In the genomic region with DNA sequence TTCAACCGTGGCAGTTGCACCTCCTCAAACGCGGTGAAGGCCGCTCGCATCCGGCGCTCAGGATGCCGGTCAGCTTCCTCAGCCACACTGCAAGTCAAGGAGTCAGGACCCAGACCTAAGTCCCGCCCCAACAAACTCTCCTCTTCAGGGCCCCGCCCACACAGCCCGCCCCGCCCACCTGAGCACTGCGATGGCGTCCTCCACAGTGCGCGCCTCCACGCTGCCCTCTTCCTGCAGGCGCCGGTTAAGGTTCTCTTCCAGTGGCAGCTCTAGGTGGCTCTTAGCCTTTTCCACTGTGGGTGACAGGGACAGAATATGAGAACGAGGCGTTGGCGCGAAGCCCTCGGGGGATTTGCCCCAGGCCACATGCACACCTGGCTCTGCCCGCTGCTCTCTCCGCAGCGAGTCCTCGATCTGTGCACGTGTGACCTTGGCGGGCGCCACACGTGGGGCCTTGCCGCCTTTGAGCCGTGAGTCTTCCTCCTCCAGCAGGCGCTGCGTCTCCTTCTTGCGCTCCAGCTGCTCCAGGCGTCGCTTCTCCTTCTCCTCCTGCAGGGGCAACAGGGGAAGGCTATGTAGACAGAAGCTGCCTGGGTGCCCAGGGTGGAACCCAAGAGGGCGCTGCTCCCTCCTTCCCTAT, we compare ENCODE assay signal across 8 mouse cellular contexts. TPM values are rescaled to one million over a fixed set of nuclear protein-coding genes. Genes with fewer than 3 reads are reported as not detected.
A peak's percentile ranks its signal among the peaks of the same experiment; 100 is the strongest.
DNase-seq lines count a peak whose midpoint lies in the region; ATAC-seq and TF ChIP-seq lines count a peak whose summit lies in the region.

No protein-coding gene starts in this region.

- TF ChIP-seq POLR2A in bone marrow, adult 2 months (IDR thresholded peaks at IDR 0.05; ENCODE audit: borderline replicate concordance, control insufficient read depth, low read depth, low read length) = 0 out of 2 replicates have a peak, but pooled peaks have one; percentile 18

- WGBS in bone marrow, adult 2 months = 21% methylated on average over 40 of the region's 40 CpGs

- 0 out of 2 replicates have a peak overlapping the region, but pooled peaks have one; percentile 9 for H3K27ac ChIP-seq in bone marrow, adult 2 months (ENCODE audit: control insufficient read depth, insufficient read depth, low read depth, low read length, poor library complexity)

- ATAC-seq in megakaryocyte-erythroid progenitor cell, adult 5-6 weeks (replicated peaks; ENCODE audit: low FRiP score, low TSS enrichment, poor library complexity, severe bottlenecking) = peak; percentile 28

- H3K27me3 ChIP-seq in splenic B cell, adult 2 months (ENCODE audit: control insufficient read depth, insufficient read depth, low read length, poor library complexity, severe bottlenecking) = no peaks in the 10 kb centered on the region

- H3K4me3 ChIP-seq in bone marrow, adult 2 months (replicated peaks; ENCODE audit: control insufficient read depth, low read depth, low read length) = no peak overlapping the region

- DNase-seq in ES-CJ7 (ENCODE audit: low read depth, low spot score) (peak; percentile 92), adipocyte (ENCODE audit: low spot score) (no peak)
- peak; percentile 56 for DNase-seq in forelimb bud, embryonic 11.5 days (ENCODE audit: low read depth, low spot score)
- DNase-seq in kidney, postnatal 4 days = peak; percentile 86 to 92
- DNase-seq in splenic B cell, adult 2 months (ENCODE audit: low read depth, low spot score) = peak; percentile 82
- DNase-seq in right cerebral cortex, adult 2 months (ENCODE audit: low spot score in 2 of 2) = no peak

- no peak for TF ChIP-seq CTCF in bone marrow, adult 2 months (IDR thresholded peaks at IDR 0.05; ENCODE audit: control insufficient read depth, insufficient read depth, low read length)

- peaks cover 5% of the 10 kb centered on the region for H3K4me1 ChIP-seq in bone marrow, adult 2 months (ENCODE audit: control insufficient read depth, insufficient read depth, low read length)

- H3K36me3 ChIP-seq in splenic B cell, adult 2 months (ENCODE audit: control insufficient read depth, insufficient read depth, low read length, poor library complexity, severe bottlenecking) = no peaks in the 10 kb centered on the region

RNA-seq across cellular contexts. Expression of a gene that starts 5.1 kb away (rescaled TPM):
- 27.6 and 41.7 TPM in 2 replicates for polyA plus RNA-seq in bone marrow, adult 2 months (2011; ENCODE audit: insufficient read depth, insufficient read length, low replicate concordance, missing spikeins)
- 28.5 and 47.9 TPM in 2 replicates for total RNA-seq in megakaryocyte-erythroid progenitor cell, adult 5-6 weeks (2014; fragmentation: Nextera tagmentation)
- 30.8 and 51.1 TPM in 2 replicates for total RNA-seq in megakaryocyte-erythroid progenitor cell, adult 5-6 weeks (2017)

RNA-seq across cellular contexts. Expression of a gene that starts 5.6 kb away (rescaled TPM):
- polyA plus RNA-seq in bone marrow, adult 2 months (2011; ENCODE audit: insufficient read depth, insufficient read length, low replicate concordance, missing spikeins) = not detected in 2 replicates
- 0.32 TPM in 1 of 2 replicates, not detected in the other for total RNA-seq in megakaryocyte-erythroid progenitor cell, adult 5-6 weeks (2014; fragmentation: Nextera tagmentation)
- total RNA-seq in megakaryocyte-erythroid progenitor cell, adult 5-6 weeks (2017) = 2.9 TPM in 1 of 2 replicates, not detected in the other

RNA-seq across cellular contexts. Expression of a gene that starts 23.9 kb away (rescaled TPM):
- polyA plus RNA-seq in bone marrow, adult 2 months (2011; ENCODE audit: insufficient read depth, insufficient read length, low replicate concordance, missing spikeins) = not detected in 2 replicates
- total RNA-seq in megakaryocyte-erythroid progenitor cell, adult 5-6 weeks (2014; fragmentation: Nextera tagmentation) = 0.59 TPM in 1 of 2 replicates, not detected in the other
- total RNA-seq in megakaryocyte-erythroid progenitor cell, adult 5-6 weeks (2017) = not detected in 2 replicates

RNA-seq across cellular contexts. Expression of a gene that starts 28.5 kb away (rescaled TPM):
- 1,290 and 1,544 TPM in 2 replicates for polyA plus RNA-seq in bone marrow, adult 2 months (2011; ENCODE audit: insufficient read depth, insufficient read length, low replicate concordance, missing spikeins)
- total RNA-seq in megakaryocyte-erythroid progenitor cell, adult 5-6 weeks (2014; fragmentation: Nextera tagmentation) = 6,537 and 6,664 TPM in 2 replicates
- total RNA-seq in megakaryocyte-erythroid progenitor cell, adult 5-6 weeks (2017) = 1,763 and 2,438 TPM in 2 replicates

RNA-seq across cellular contexts. Expression of a gene that starts 29.2 kb away (rescaled TPM):
- polyA plus RNA-seq in bone marrow, adult 2 months (2011; ENCODE audit: insufficient read depth, insufficient read length, low replicate concordance, missing spikeins) = 19.1 and 44.8 TPM in 2 replicates
- total RNA-seq in megakaryocyte-erythroid progenitor cell, adult 5-6 weeks (2014; fragmentation: Nextera tagmentation) = 27.6 and 29.1 TPM in 2 replicates
- total RNA-seq in megakaryocyte-erythroid progenitor cell, adult 5-6 weeks (2017) = 8.0 and 11.8 TPM in 2 replicates

Comparison
In these comparisons a context has a peak if more than half of its experiments do, and no peak if none do; other contexts are left out.
1. DNase-seq: peak in ES-CJ7 (single experiment), forelimb bud, embryonic 11.5 days (single experiment), kidney, postnatal 4 days (2 of 2) and splenic B cell, adult 2 months (single experiment); none in right cerebral cortex, adult 2 months (0 of 2) and adipocyte (single experiment).